Mouse (Mus musculus) olfactory bulb, adult 2 months (tissue): ENCODE results near the gene Nanp. TPM values are rescaled to one million over a fixed set of nuclear protein-coding genes. Genes with fewer than 3 reads are reported as not detected.

ENCODE experiments used
- H3K27ac ChIP-seq: fragments of 200-500 bp; 2 replicates; pipeline ENCODE4 v1.5.1; 2012; ENCODE audit warnings: low read depth, low read length; ENCODE audit not compliant: insufficient read depth
- H3K4me1 ChIP-seq: fragments of 200-500 bp; 2 replicates; pipeline ENCODE4 v1.6.1; 2012; ENCODE audit warnings: low read length; ENCODE audit not compliant: control insufficient read depth, insufficient read depth
- H3K4me3 ChIP-seq: fragments of 200-500 bp; 2 replicates; pipeline ENCODE4 v1.5.1; 2012; ENCODE audit warnings: mild to moderate bottlenecking, low read depth, low read length, moderate library complexity; ENCODE audit not compliant: insufficient read depth
- CTCF ChIP-seq: fragments of 200-500 bp; IDR thresholded peaks from 2 replicates; pipeline ENCODE4 v1.5.1; 2012; ENCODE audit warnings: low read depth, mild to moderate bottlenecking, low read length, moderate library complexity; ENCODE audit not compliant: insufficient read depth
- POLR2A ChIP-seq: fragments of 200-500 bp; IDR thresholded peaks from 2 replicates; pipeline ENCODE4 v1.6.1; 2012; ENCODE audit warnings: mild to moderate bottlenecking, low read depth, low read length, moderate library complexity; ENCODE audit not compliant: insufficient read depth
- WGBS: fragments of 180-500 bp; shearing (Covaris S2); methylation state at CpG from one replicate; pipeline ENCODE4 v1.1.7; 2018; 5-methylcytosine and 5-hydroxymethylcytosine counted together
- polyA plus RNA-seq: library from polyadenylated mRNA; stranded (reverse); fragments of >200 nt; gene quantifications from 2 replicates; pipeline ENCODE4 v1.2.4, GENCODE M21; 2012; ENCODE audit warnings: low replicate concordance; ENCODE audit not compliant: missing spikeins, insufficient read depth, insufficient read length

Nanp gene
- polyA plus RNA-seq, 1 experiment: not detected

- Histone ChIP-seq H3K27ac (no peak overlapping the region), H3K4me1 (no peaks in the 10 kb centered on the region), H3K4me3 (no peak overlapping the region)
- 80% methylated on average over 2 of the region's 2 CpGs for WGBS
- no peak for TF ChIP-seq POLR2A
- no peak for TF ChIP-seq CTCF
Measured at GRCm38 (mm10) chr2:151015316-151015715, 23.9 kb downstream of the Nanp start.

- no peak overlapping the region for H3K4me3 ChIP-seq
- H3K4me1 ChIP-seq: peaks cover 5% of the 10 kb centered on the region
- TF ChIP-seq CTCF (no peak), POLR2A (no peak)
- WGBS: 82% methylated on average over 1 of the region's 1 CpGs
- no peak overlapping the region for H3K27ac ChIP-seq
Measured at GRCm38 (mm10) chr2:151011273-151011672, 27.9 kb downstream of the Nanp start.

GRCm38 (mm10) chr2:151009515-151010085, 29.6 kb downstream of the Nanp start:
- Histone ChIP-seq H3K27ac (no peak overlapping the region), H3K4me3 (peak overlapping the region; percentile 83; the same call in 1 of the 2 replicates), H3K4me1 (peaks cover 5% of the 10 kb centered on the region)
- 84% methylated on average over 1 of the region's 1 CpGs for WGBS
- no peak for TF ChIP-seq POLR2A
- no peak for TF ChIP-seq CTCF

GRCm38 (mm10) chr2:151008939-151009509, 30.2 kb downstream of the Nanp start:
- under 1% methylated on average over 57 of the region's 57 CpGs for WGBS
- H3K4me1 ChIP-seq: peaks cover 5% of the 10 kb centered on the region
- peak overlapping the region; percentile 83 for H3K4me3 ChIP-seq
- TF ChIP-seq CTCF (no peak), POLR2A (0 out of 2 replicates have a peak, but pooled peaks have one; percentile 24)
- H3K27ac ChIP-seq: no peak overlapping the region

- TF ChIP-seq POLR2A: no peak
- TF ChIP-seq CTCF: no peak
- Histone ChIP-seq H3K4me1 (peaks cover 5% of the 10 kb centered on the region), H3K4me3 (peak overlapping the region; percentile 83), H3K27ac (no peak overlapping the region)
- WGBS: 1% methylated on average over 21 of the region's 21 CpGs
Measured at GRCm38 (mm10) chr2:151008517-151008932, 30.7 kb downstream of the Nanp start.

- H3K27ac ChIP-seq: no peak overlapping the region
- WGBS: 52% methylated on average over 6 of the region's 6 CpGs
- TF ChIP-seq POLR2A (no peak), CTCF (no peak)
- H3K4me1 ChIP-seq: peaks cover 5% of the 10 kb centered on the region
- no peak overlapping the region for H3K4me3 ChIP-seq
Measured at GRCm38 (mm10) chr2:151008006-151008405, 31.2 kb downstream of the Nanp start.

GRCm38 (mm10) chr2:151006281-151006945, 32.8 kb downstream of the Nanp start:
- TF ChIP-seq CTCF: no peak
- TF ChIP-seq POLR2A: no peak
- peaks cover 5% of the 10 kb centered on the region for H3K4me1 ChIP-seq
- H3K4me3 ChIP-seq: no peak overlapping the region
- H3K27ac ChIP-seq: no peak overlapping the region
- 80% methylated on average over 5 of the region's 5 CpGs for WGBS

GRCm38 (mm10) chr2:151004390-151004789, 34.8 kb downstream of the Nanp start:
- peaks cover 5% of the 10 kb centered on the region for H3K4me1 ChIP-seq
- no peak overlapping the region for H3K4me3 ChIP-seq
- WGBS: 96% methylated on average over 10 of the region's 10 CpGs
- no peak for TF ChIP-seq POLR2A
- TF ChIP-seq CTCF: no peak
- H3K27ac ChIP-seq: no peak overlapping the region

- Histone ChIP-seq H3K27ac (no peak overlapping the region), H3K4me1 (peaks cover 5% of the 10 kb centered on the region), H3K4me3 (no peak overlapping the region)
- TF ChIP-seq CTCF (no peak), POLR2A (no peak)
- WGBS: 84% methylated on average over 6 of the region's 6 CpGs
Measured at GRCm38 (mm10) chr2:151003796-151004195, 35.4 kb downstream of the Nanp start.
